Mouse (Mus musculus) erythroblast, embryonic 14.5 days (primary cell): ENCODE measurements around the gene Sirt3.

ENCODE experiments used
- GATA1 ChIP-seq: IDR thresholded peaks from 2 replicates; pipeline ENCODE4 v1.6.1; 2012; ENCODE audit warnings: low read length, inconsistent platforms, mixed read lengths
- TAL1 ChIP-seq: IDR thresholded peaks from 3 replicates; pipeline ENCODE4 v1.6.1; 2012; ENCODE audit warnings: low read length, inconsistent platforms, mixed read lengths

GRCm38 (mm10) chr7:140846676-140847075, 35.4 kb downstream of the Sirt3 start:
- TF ChIP-seq GATA1 (no peak), TAL1 (no peak)
